Mouse (Mus musculus) E14TG2a.4 (cell line): ENCODE results near the gene Cd59b.
"Not testable (repeated sequence)": the region's sequence is repeated elsewhere in the genome, so short reads cannot be mapped to it uniquely, and the experiment has no call there.

Experiments
- H3K27me3 ChIP-seq: 2 replicates; pipeline ENCODE4 v1.6.1; 2014; ENCODE audit warnings: low read length, control low read depth; ENCODE audit not compliant: insufficient read depth
- H3K36me3 ChIP-seq: 2 replicates; pipeline ENCODE4 v1.6.1; 2014; ENCODE audit warnings: low read length, control low read depth; ENCODE audit not compliant: insufficient read depth
- H3K4me1 ChIP-seq: replicated peaks from 2 replicates; pipeline ENCODE4 v1.6.1; 2014; ENCODE audit warnings: low read depth, low read length, control low read depth
- H3K4me3 ChIP-seq: replicated peaks from 2 replicates; pipeline ENCODE4 v1.5.1; 2014; ENCODE audit warnings: mild to moderate bottlenecking, low read length
- H3K9me3 ChIP-seq: 2 replicates; pipeline ENCODE4 v1.6.1; 2014; ENCODE audit warnings: low read length, control low read depth
- CTCF ChIP-seq: conservative IDR thresholded peaks from 2 replicates; pipeline ENCODE4 v1.5.1; 2014; ENCODE audit warnings: low read length
- NANOG ChIP-seq: IDR thresholded peaks from 2 replicates; pipeline ENCODE4 v1.6.1; 2014; ENCODE audit warnings: borderline replicate concordance, low read length, mixed read lengths
- POU5F1 ChIP-seq: IDR thresholded peaks from 2 replicates; pipeline ENCODE4 v1.6.1; 2014; ENCODE audit warnings: low read length, borderline replicate concordance

The Cd59b gene

GRCm38 (mm10) chr2:104058381-104058780 is 11.3 kb upstream of the Cd59b start:
- H3K4me3 ChIP-seq = no peak overlapping the region
- peaks cover 32% of the 10 kb centered on the region for H3K36me3 ChIP-seq
- no peaks in the 10 kb centered on the region for H3K4me1 ChIP-seq
- no peaks in the 10 kb centered on the region for H3K9me3 ChIP-seq
- H3K27me3 ChIP-seq = no peaks in the 10 kb centered on the region
- TF ChIP-seq POU5F1 (no peak), NANOG (no peak), CTCF (no peak)

GRCm38 (mm10) chr2:104058954-104059353 is 10.7 kb upstream of the Cd59b start:
- Histone ChIP-seq H3K27me3 (no peaks in the 10 kb centered on the region), H3K4me1 (no peaks in the 10 kb centered on the region), H3K9me3 (no peaks in the 10 kb centered on the region), H3K4me3 (no peak overlapping the region), H3K36me3 (peaks cover 26% of the 10 kb centered on the region)
- TF ChIP-seq POU5F1 (no peak), NANOG (no peak), CTCF (no peak)

DNA sequence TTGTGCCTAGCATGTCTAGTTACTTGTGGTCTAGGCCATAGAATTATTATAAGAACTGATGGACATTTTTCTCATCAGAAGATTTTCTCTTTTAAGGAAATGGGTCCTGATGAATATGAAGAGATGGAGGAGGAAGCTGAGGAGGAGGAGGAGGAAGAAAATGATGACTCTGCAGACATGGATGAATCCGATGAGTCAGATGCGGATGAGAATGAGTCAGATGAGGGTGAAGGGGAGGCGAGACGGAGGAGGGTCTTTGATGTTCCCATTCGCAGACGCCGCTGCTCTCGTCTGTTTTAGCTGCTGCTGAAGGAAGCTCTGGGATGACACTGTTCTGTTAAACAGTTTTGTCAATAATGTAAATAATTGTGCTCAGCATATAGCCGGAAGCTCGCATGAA is 9.9 kb upstream of the Cd59b start:
- Histone ChIP-seq H3K36me3 (peaks cover 18% of the 10 kb centered on the region), H3K9me3 (no peaks in the 10 kb centered on the region), H3K27me3 (no peaks in the 10 kb centered on the region), H3K4me1 (no peaks in the 10 kb centered on the region), H3K4me3 (no peak overlapping the region)
- TF ChIP-seq NANOG = no peak
- no peak for TF ChIP-seq CTCF
- no peak for TF ChIP-seq POU5F1

GRCm38 (mm10) chr2:104060996-104061395 is 8.7 kb upstream of the Cd59b start:
- no peaks in the 10 kb centered on the region for H3K9me3 ChIP-seq
- no peaks in the 10 kb centered on the region for H3K4me1 ChIP-seq
- no peak for TF ChIP-seq CTCF
- TF ChIP-seq POU5F1 = no peak
- TF ChIP-seq NANOG = no peak
- H3K4me3 ChIP-seq = no peak overlapping the region
- H3K36me3 ChIP-seq = peaks cover 10% of the 10 kb centered on the region
- no peaks in the 10 kb centered on the region for H3K27me3 ChIP-seq

- peaks cover 10% of the 10 kb centered on the region for H3K36me3 ChIP-seq
- H3K4me1 ChIP-seq = no peaks in the 10 kb centered on the region
- no peak for TF ChIP-seq POU5F1
- no peak for TF ChIP-seq NANOG
- no peak for TF ChIP-seq CTCF
These were observed 7.0 kb upstream of the Cd59b start for GRCm38 (mm10) chr2:104062665-104063064.

DNA sequence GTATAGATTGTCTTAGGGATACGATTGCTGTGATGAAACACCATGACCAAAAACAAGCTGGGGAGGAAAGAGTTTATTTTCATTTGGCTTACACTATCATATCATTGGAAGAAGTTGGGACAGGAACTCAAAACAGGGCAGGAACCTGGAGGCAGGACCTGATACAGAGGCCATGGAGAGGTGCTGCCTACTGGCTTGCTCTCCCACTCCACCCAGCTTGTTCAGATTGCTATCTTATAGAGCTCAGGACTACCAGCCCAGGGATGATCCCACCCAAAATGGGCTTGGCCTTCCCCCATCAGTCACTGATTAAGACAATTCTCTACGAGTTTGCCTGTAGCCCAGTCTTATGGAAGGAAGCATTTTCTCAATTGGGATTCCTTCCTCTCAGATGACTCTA is 5.5 kb upstream of the Cd59b start:
- Histone ChIP-seq H3K4me3 (no peak overlapping the region), H3K9me3 (no peaks in the 10 kb centered on the region), H3K36me3 (peaks cover 3% of the 10 kb centered on the region), H3K27me3 (no peaks in the 10 kb centered on the region), H3K4me1 (peaks cover 3% of the 10 kb centered on the region; the same call in 1 of the 2 replicates)
- no peak for TF ChIP-seq POU5F1
- TF ChIP-seq CTCF = no peak
- TF ChIP-seq NANOG = no peak

More at GRCm38 (mm10) chr2:104062665-104063064, 7.0 kb upstream of the Cd59b start:
- Histone ChIP-seq H3K27me3 (no peaks in the 10 kb centered on the region), H3K4me3 (no peak overlapping the region), H3K9me3 (no peaks in the 10 kb centered on the region)

DNA sequence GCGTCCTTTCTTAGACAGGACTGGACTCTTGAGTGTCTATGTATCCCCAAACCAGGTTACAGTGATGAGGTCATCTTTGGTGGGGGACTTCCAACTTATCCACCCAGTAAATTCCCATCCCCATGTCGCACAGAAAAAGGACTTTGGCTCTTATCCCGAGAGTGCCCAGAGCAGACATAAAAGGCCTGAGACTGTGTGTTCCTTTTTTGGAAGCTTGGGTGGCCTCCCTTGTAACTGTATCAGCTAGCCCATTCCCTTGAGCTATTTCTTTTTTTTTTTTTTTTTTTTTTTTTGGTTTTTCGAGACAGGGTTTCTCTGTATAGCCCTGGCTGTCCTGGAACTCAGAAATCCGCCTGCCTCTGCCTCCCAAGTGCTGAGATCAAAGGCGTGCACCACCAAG is 4.1 kb upstream of the Cd59b start, which contains the start of gene Gm10912:
Gm10912 (plus strand) TSS at position 301 of the 400 bp plus-strand sequence.
- not testable (repeated sequence) for H3K4me1 ChIP-seq, H3K27me3 ChIP-seq, H3K4me3 ChIP-seq, H3K36me3 ChIP-seq, H3K9me3 ChIP-seq

DNA sequence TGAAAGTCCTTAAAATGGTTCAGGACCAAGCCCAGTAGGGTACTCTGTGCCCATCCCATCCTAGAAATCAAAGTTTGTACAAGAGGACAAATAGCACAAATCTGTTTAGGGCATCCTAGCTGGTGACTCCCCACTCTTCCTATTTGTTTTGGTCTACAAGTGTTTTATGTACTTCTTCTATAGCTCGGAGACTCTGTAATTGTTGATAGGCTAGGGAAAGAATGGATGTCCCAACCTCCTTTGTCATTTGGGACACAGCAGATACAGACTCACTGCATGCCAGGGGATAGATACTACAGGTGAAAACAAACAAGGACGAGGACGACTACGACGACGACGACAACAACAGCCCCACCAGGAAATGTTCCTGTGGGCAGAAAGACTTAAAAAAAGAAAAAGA is 1.2 kb upstream of the Cd59b start, which contains the start of gene Gm10799:
Gm10799 (minus strand) TSS at position 101 of the 400 bp plus-strand sequence.
- peaks cover 17% of the 10 kb centered on the region for H3K4me1 ChIP-seq
- not testable (repeated sequence) for H3K9me3 ChIP-seq, H3K36me3 ChIP-seq, H3K4me3 ChIP-seq, H3K27me3 ChIP-seq

DNA sequence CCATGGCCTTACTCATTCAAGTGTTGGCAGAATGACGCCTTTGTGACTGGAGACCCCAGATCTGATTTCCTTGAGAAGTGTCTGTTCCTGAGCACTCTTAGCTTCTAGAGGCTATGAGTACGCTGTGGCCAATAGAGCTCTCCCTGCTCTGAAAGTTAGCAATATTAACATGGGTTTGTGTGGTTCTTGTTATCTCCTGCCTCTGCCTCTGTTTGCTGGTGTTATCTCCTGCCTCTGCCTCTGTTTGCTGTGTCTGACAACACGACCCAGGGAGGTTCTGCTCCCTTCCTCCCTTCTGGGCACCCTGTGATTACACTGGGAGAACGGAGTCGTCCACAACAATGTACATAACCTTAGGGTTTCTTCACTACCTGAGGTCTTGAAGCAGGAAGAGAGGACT is 8.6 kb downstream of the Cd59b start:
- H3K4me1 ChIP-seq, H3K27me3 ChIP-seq, H3K36me3 ChIP-seq, H3K9me3 ChIP-seq, H3K4me3 ChIP-seq: not testable (repeated sequence)

DNA sequence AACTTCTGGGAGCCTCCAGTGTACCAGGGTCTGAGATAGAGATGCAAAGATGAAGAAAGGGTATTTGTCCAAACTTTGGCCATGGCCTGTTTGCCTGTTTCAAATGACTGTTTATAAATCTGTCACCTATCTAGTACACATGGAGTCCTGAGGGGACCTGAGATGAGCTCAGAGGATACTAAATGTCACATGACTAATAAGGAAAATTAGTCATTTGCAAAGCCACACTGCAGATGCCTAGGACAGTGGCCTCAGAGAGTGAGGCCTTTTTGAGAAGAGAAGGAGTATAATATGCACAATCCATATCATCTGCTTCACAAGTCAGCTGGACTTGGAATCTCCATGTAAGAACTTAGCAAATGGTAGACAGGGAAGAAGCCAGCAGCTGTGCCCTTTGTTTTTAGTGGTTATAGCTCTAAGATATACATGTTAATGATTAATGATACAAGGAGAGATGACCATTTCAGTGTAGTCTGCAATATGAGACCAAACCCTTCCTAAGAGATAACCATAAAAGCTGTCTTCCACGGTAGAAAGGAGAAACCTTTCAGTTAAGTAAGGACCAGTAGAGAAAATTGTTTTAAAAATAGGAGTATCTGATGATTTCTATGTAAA is 11.9 kb downstream of the Cd59b start:
- not testable (repeated sequence) for H3K4me3 ChIP-seq, H3K27me3 ChIP-seq, H3K36me3 ChIP-seq, H3K4me1 ChIP-seq, H3K9me3 ChIP-seq
